Mouse (Mus musculus): ENCODE results near the gene Olfr124.

The Olfr124 gene

GRCm38 (mm10) chr17:37799588-37799987 lies at the start of gene Olfr124:
Gene Olfr124 (plus strand): TSS chr17:37799888.
- DNase-seq (ENCODE audit: low read depth in 1 of 2, low spot score in 2 of 2): no peak

GRCm38 (mm10) chr17:37768307-37768706 lies 31.4 kb upstream of the Olfr124 start, which contains the start of gene Olfr122:
Gene Olfr122 (plus strand): TSS chr17:37768607.
- no peak for DNase-seq (ENCODE audit: low read depth in 1 of 2, low spot score in 2 of 2)

GRCm38 (mm10) chr17:37793229-37793628 lies 6.5 kb upstream of the Olfr124 start, which contains the start of gene Olfr123:
Gene Olfr123 (plus strand): TSS chr17:37793529.
- DNase-seq (ENCODE audit: low read depth in 1 of 2, low spot score in 2 of 2): no peak

- no peak for DNase-seq (ENCODE audit: low read depth in 1 of 2, low spot score in 2 of 2)
These were observed 33.0 kb downstream of the Olfr124 start, which contains the start of gene Olfr125 for GRCm38 (mm10) chr17:37832649-37833048. Gene Olfr125 (plus strand): TSS chr17:37832949.

GRCm38 (mm10) chr17:37847183-37847582 lies 47.5 kb downstream of the Olfr124 start, which contains the start of gene Olfr126:
Gene Olfr126 (plus strand): TSS chr17:37847483.
- no peak for DNase-seq (ENCODE audit: low read depth in 1 of 2, low spot score in 2 of 2)
